Mouse (Mus musculus) regulatory T cell (primary cell): ENCODE measurements at regions not wholly inside any gene's neighbourhood (a gene's known extent, or its start where the extent isn't known, plus 50 kb on each side); places are given as distances from the start of the nearest gene placed in this dataset.

Experiments used
- in situ Hi-C: fragments of 300-600 bp; cut with MboI, MseI; formaldehyde crosslinking; loops from one replicate; pipeline ENCODE4 v1.15.1; 2025; ENCODE audit warnings: high pct_unique_total_duplicates

- in situ Hi-C loops = no loop called here
Observed at GRCm38 (mm10) chr6:94911836-94912235, 205.2 kb upstream of the Kbtbd8 start.

GRCm38 (mm10) chr6:94911374-94911773 is 205.7 kb upstream of the Kbtbd8 start:
- in situ Hi-C loops = no loop called here

- in situ Hi-C loops = no loop called here
Observed at GRCm38 (mm10) chr6:94900862-94901261, 200.9 kb upstream of the Lrig1 start.

GRCm38 (mm10) chr6:94898881-94899280 is 198.9 kb upstream of the Lrig1 start:
- in situ Hi-C loops = no loop called here

- in situ Hi-C loops = no loop called here
Observed at GRCm38 (mm10) chr6:94890165-94890564, 190.2 kb upstream of the Lrig1 start.

GRCm38 (mm10) chr6:94889271-94889670 is 189.3 kb upstream of the Lrig1 start:
- in situ Hi-C loops = no loop called here

GRCm38 (mm10) chr6:94881139-94881538 is 181.2 kb upstream of the Lrig1 start:
- in situ Hi-C loops = no loop called here

GRCm38 (mm10) chr6:94875841-94876240 is 175.9 kb upstream of the Lrig1 start:
- in situ Hi-C loops = no loop called here

GRCm38 (mm10) chr6:94875065-94875464 is 175.1 kb upstream of the Lrig1 start:
- in situ Hi-C loops = no loop called here

GRCm38 (mm10) chr6:94874415-94874814 is 174.5 kb upstream of the Lrig1 start:
- in situ Hi-C loops = no loop called here

GRCm38 (mm10) chr6:94867952-94868351 is 168.0 kb upstream of the Lrig1 start:
- in situ Hi-C loops = no loop called here

- in situ Hi-C loops = no loop called here
Observed at GRCm38 (mm10) chr6:94865498-94865897, 165.5 kb upstream of the Lrig1 start.

GRCm38 (mm10) chr6:94858121-94858621 is 158.2 kb upstream of the Lrig1 start:
- in situ Hi-C loops = no loop called here

GRCm38 (mm10) chr6:94850121-94850520 is 150.2 kb upstream of the Lrig1 start:
- in situ Hi-C loops = no loop called here

- in situ Hi-C loops = no loop called here
Observed at GRCm38 (mm10) chr6:94849533-94849932, 149.6 kb upstream of the Lrig1 start.

- in situ Hi-C loops = no loop called here
Observed at GRCm38 (mm10) chr6:94848437-94848836, 148.5 kb upstream of the Lrig1 start.

GRCm38 (mm10) chr6:94845821-94846220 is 145.9 kb upstream of the Lrig1 start:
- in situ Hi-C loops = no loop called here

GRCm38 (mm10) chr6:94842856-94843255 is 142.9 kb upstream of the Lrig1 start:
- in situ Hi-C loops = no loop called here

GRCm38 (mm10) chr6:94841881-94842280 is 141.9 kb upstream of the Lrig1 start:
- in situ Hi-C loops = no loop called here

GRCm38 (mm10) chr6:94835742-94836141 is 135.8 kb upstream of the Lrig1 start:
- in situ Hi-C loops = no loop called here

GRCm38 (mm10) chr6:94834551-94834950 is 134.6 kb upstream of the Lrig1 start:
- in situ Hi-C loops = no loop called here

GRCm38 (mm10) chr6:94830801-94831200 is 130.8 kb upstream of the Lrig1 start:
- in situ Hi-C loops = no loop called here

- in situ Hi-C loops = no loop called here
Observed at GRCm38 (mm10) chr6:94829246-94829645, 129.3 kb upstream of the Lrig1 start.

- in situ Hi-C loops = no loop called here
Observed at GRCm38 (mm10) chr6:94826656-94827055, 126.7 kb upstream of the Lrig1 start.
